Mouse (Mus musculus) Muller cell, postnatal 12 days (primary cell): Measurements from ENCODE around the gene Hnrnpul2.
"Not testable (repeated sequence)": the region's sequence is repeated elsewhere in the genome, so short reads cannot be mapped to it uniquely, and the experiment has no call there.

Experiments used
- DNase-seq: peaks from one replicate; pipeline ENCODE4 v3.0.0-alpha.2; 2015; ENCODE audit errors: inconsistent ontology term

Gene Hnrnpul2

GRCm38 (mm10) chr19:8851639-8852038 lies 31.8 kb downstream of the Hnrnpul2 start:
- no peak for DNase-seq

- DNase-seq: no peak
Observed at GRCm38 (mm10) chr19:8852236-8852928, 32.6 kb downstream of the Hnrnpul2 start.

- no peak for DNase-seq
Observed at GRCm38 (mm10) chr19:8853117-8853516, 33.3 kb downstream of the Hnrnpul2 start.

- DNase-seq: no peak
Observed at GRCm38 (mm10) chr19:8857689-8858088, 37.9 kb downstream of the Hnrnpul2 start.

- DNase-seq: no peak
Observed at GRCm38 (mm10) chr19:8859018-8859417, 39.2 kb downstream of the Hnrnpul2 start.

- no peak for DNase-seq
Observed at GRCm38 (mm10) chr19:8864265-8864664, 44.5 kb downstream of the Hnrnpul2 start.

GRCm38 (mm10) chr19:8870381-8870780 lies 50.6 kb downstream of the Hnrnpul2 start:
- DNase-seq: not testable (repeated sequence)

GRCm38 (mm10) chr19:8870838-8871237 lies 51.0 kb downstream of the Hnrnpul2 start:
- DNase-seq: no peak

- peak; percentile 99 for DNase-seq
Observed at GRCm38 (mm10) chr19:8871267-8872186, 51.7 kb downstream of the Hnrnpul2 start, which contains the start of gene Ubxn1. Gene Ubxn1, plus strand, starts transcription at chr19:8871496.

GRCm38 (mm10) chr19:8872266-8872840 lies 52.5 kb downstream of the Hnrnpul2 start:
- DNase-seq: no peak

GRCm38 (mm10) chr19:8875031-8875430 lies 55.2 kb downstream of the Hnrnpul2 start:
- DNase-seq: no peak

GRCm38 (mm10) chr19:8880311-8881033 lies 60.7 kb downstream of the Hnrnpul2 start, which contains the start of gene Uqcc3:
Gene Uqcc3, minus strand, starts transcription at chr19:8880923.
- DNase-seq: peak; percentile 91

GRCm38 (mm10) chr19:8881034-8881392 lies 61.2 kb downstream of the Hnrnpul2 start:
- DNase-seq: no peak

GRCm38 (mm10) chr19:8883616-8884015 lies 63.8 kb downstream of the Hnrnpul2 start, which contains the start of the genes Lbhd1 and Gm49403:
Gene Lbhd1, plus strand, starts transcription at chr19:8883732.
Gene Gm49403, plus strand, starts transcription at chr19:8883930.
- no peak for DNase-seq
